Mouse (Mus musculus) left cerebral cortex, adult 9 months (tissue): ENCODE measurements around the gene Gm26992.
"Not testable (repeated sequence)": the region's sequence is repeated elsewhere in the genome, so short reads cannot be mapped to it uniquely, and the experiment has no call there.

Source experiments
- DNase-seq, 2 experiments: peaks; one replicate each; pipeline ENCODE4 v3.0.0; 2022; ENCODE audit warnings: low spot score in 2 of 2

The Gm26992 gene

GRCm38 (mm10) chrX:103421710-103422109 lies at the start of gene Gm26992:
Gene Gm26992, plus strand, starts transcription at chrX:103422010.
- DNase-seq, result no peak

DNA sequence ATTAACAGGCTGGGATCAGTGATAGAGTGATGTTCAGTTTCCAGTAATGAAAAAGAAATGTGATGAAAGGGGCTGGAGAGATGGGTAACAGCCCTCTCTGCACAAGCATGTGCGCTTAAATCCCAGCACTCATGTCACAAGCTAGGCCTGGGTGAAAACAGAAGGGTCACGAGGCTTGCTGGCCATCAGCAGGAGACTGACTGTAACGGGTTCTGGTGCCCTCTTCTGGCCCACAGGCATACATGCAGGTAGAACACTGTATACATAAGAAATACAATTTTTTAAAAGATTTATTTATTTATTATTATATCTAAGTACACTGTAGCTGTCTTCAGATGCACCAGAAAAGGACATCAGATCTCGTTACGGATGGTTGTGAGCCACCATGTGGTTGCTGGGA lies 47.6 kb upstream of the Gm26992 start:
- DNase-seq, result no peak

GRCm38 (mm10) chrX:103384528-103384927 lies 37.3 kb upstream of the Gm26992 start:
- DNase-seq, result no peak

- DNase-seq, result no peak
Observed at GRCm38 (mm10) chrX:103388131-103388530, 33.7 kb upstream of the Gm26992 start.

GRCm38 (mm10) chrX:103393841-103394240 lies 28.0 kb upstream of the Gm26992 start:
- no peak for DNase-seq

- no peak for DNase-seq
Observed at GRCm38 (mm10) chrX:103405021-103405420, 16.8 kb upstream of the Gm26992 start.

DNA sequence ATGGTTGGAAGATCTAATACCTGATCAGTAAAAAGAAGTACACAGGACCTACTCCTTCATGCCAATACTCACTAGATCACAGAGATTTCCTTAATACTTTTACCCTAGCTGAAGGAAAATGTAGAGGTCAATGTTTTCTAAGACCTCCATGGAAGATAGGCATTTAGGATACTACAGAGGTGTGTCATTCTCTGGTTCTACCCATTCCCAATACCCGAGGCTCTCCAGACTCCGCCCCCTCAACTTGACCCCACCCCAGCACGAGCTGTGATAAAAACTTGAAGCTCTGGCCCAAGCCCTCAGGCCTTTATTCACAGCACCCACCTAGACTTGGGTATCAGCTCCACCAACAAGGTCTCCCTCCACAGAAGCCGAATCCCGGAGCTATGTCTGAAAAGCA lies 7.6 kb upstream of the Gm26992 start, which contains the start of gene Tsx:
Gene Tsx (plus strand): TSS at position 301 of the 400 bp plus-strand sequence.
- no peak for DNase-seq

- DNase-seq, result no peak
Observed at GRCm38 (mm10) chrX:103427677-103428076, 5.9 kb downstream of the Gm26992 start.

GRCm38 (mm10) chrX:103432293-103432692 lies 10.5 kb downstream of the Gm26992 start:
- DNase-seq, result no peak

- DNase-seq, result no peak
Observed at GRCm38 (mm10) chrX:103438023-103438422, 16.2 kb downstream of the Gm26992 start.

GRCm38 (mm10) chrX:103440803-103441202 lies 19.0 kb downstream of the Gm26992 start:
- DNase-seq, result peak; percentile 6 to 61

GRCm38 (mm10) chrX:103443755-103444154 lies 21.9 kb downstream of the Gm26992 start:
- peak in 1 of 2 experiments; percentile 48 for DNase-seq

GRCm38 (mm10) chrX:103447539-103448169 lies 25.8 kb downstream of the Gm26992 start:
- DNase-seq, result peak in 1 of 2 experiments; percentile 31

DNA sequence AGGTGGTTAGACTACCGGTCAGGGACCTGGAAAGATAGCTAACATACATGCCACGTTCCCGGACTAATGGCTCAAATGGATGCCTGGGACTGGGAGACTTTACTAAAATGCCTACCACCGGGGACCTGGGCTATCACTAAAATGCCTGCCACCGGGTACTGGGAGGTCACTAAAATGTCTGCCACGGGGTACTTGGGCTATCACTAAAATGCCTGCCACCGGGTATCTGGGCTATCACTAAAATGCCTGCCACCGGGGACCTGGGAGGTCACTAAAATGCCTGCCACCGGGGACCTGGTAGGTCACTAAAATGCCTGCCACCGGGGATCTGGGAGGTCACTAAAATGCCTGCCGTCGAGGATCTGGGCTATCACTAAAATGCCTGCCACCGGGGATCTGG lies 26.6 kb downstream of the Gm26992 start:
- not testable (repeated sequence) for DNase-seq

GRCm38 (mm10) chrX:103448943-103449722 lies 27.3 kb downstream of the Gm26992 start:
- DNase-seq, result not testable (repeated sequence)

DNA sequence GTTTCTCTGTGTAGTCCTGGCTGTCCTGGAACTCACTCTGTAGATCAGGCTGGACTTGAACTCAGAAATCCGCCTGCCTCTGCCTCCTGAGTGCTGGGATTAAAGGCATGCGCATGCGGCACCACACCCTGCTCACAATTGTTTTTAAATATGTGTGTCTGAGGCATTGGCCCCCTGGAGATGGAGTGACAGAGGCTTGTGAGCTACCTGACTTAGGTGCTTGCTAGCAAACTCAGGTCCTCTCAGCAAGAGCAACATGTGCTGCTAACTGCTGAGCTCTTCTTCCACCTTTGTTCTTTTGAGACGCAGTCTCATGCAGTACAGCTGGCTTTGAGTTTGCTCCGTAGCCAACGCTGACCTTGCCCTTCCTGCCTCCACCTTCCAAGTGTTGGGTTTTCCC lies 31.0 kb downstream of the Gm26992 start:
- no peak for DNase-seq

- DNase-seq, result no peak
Observed at GRCm38 (mm10) chrX:103460056-103460455, 38.2 kb downstream of the Gm26992 start.

DNA sequence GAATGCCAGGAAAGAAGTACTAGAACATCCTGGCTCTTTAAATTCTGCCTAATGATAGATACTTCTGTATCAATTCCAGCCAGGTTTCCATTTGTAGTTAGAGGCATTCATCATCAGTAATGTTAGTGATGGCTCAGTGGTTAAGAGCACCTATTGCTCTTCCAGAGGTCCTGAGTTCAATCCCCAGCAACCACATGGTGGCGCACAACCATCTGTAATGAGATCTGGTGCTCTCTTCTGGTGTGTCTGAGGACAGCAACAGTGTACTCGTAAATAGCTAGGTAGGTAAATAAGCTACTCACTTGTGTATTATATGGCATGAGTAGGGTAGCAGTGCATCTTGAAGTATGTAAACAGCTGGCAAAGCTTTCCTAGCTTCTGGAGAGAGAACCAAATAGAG lies 47.2 kb downstream of the Gm26992 start:
- no peak for DNase-seq

- DNase-seq, result no peak
Observed at GRCm38 (mm10) chrX:103472346-103472745, 50.5 kb downstream of the Gm26992 start.

GRCm38 (mm10) chrX:103477507-103477906 lies 55.7 kb downstream of the Gm26992 start:
- peak in 1 of 2 experiments; percentile 71 for DNase-seq

DNA sequence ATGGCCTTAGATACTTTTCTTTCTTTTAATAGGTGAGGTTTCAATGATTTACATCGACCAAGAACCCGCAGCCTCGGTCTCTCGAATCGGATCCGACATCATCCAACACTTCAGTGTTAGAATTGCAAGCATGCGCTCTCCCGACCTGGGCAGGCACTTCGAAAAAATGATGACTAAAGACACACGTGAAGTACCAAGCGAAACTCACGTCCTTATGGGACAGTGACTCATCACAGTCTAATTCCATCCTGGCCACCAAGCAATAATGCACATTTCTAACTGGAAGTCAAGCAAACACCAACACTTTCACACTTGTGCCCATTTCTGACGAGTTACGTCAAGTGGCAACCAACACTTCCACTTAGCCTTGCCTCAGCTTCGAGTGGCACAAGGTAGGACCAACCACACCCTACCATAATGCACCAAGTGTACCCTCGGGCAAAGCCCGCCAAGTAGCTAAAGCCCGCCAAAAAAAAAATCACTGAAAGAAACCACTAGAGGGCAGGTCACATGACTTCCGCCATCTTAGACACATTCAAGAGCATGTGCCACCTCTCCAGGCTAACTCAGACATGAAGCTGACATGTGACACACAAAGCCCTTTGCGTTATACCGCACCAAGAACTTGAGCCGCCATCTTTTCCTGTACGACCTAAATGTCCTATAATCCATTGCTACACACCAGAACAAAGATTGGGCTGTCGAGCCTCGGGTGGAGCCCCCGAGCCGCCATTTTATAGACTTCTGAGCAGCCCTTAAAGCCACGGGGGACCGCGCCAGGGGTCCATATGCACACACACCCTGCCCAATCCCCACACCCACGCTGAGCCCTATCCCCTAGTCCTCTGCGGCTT lies 59.7 kb downstream of the Gm26992 start:
- peak in 1 of 2 experiments; percentile 70 for DNase-seq

GRCm38 (mm10) chrX:103482097-103482451 lies 60.3 kb downstream of the Gm26992 start:
- DNase-seq, result no peak
